Mouse (Mus musculus) 3134 (cell line): ENCODE data around the gene Ptprd.

Experiments
- DNase-seq: peaks from one replicate; pipeline ENCODE4 v3.0.0-alpha.2; 2011; ENCODE audit warnings: low spot score; ENCODE audit not compliant: insufficient read length; ENCODE audit errors: extremely low read depth

Ptprd gene

DNA sequence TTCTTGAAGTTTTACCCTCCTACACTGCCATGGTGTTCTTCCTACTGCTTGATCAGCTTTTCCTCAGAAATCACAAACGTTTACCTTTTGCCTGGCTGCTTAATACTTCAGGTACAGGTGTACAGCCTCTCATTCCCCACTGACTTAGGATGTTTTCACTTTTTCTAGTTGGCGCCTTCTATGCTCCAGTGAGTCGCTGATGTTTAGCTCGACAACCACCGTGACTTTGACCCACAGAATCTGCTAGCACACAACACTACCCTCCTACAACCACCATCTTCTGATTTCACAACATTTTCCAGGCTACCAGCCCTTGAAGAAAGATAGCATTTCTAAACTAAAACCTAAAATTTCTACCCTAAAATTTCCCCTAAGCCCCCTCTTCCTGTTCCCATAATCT, 1794.1 kb downstream of the Ptprd start:
- DNase-seq = no peak

DNA sequence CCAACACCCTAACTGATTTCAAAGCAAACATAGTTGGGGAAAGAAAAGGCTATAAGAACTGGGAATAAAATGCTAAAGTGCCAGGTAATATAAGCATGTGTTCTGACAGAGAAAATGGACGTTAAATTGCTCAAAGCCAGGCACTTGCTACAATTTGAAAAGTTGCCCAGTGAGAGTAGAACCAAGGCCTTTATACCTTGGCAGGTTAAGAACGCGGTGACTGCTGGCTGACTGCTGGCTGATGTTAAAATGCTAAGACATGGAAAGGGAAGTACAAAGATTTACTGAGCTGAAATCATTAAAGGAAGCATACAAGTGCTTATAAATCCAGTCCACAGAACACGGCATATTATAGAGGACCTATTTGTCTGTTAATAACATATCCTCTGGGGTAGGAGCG, 1796.1 kb downstream of the Ptprd start:
- no peak for DNase-seq

DNA sequence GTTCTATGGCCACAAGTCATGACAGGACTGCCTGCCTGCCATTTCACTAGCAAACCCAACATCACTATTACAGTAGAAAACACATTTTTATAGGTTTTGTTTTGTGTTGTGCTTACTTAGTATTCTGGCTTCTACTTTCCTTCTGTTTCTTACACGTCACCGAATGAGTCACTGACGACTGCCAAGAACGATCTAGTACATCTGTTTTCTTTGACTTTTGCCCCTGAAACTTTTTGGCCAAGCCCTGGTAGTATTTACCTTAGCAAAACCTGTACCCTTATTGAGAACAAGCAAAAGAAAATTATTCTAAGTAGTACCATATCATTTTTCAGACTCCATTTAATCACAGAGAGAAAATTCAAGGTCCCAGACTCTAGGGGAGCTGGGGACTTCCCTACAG, 1797.2 kb downstream of the Ptprd start:
- DNase-seq = no peak

DNA sequence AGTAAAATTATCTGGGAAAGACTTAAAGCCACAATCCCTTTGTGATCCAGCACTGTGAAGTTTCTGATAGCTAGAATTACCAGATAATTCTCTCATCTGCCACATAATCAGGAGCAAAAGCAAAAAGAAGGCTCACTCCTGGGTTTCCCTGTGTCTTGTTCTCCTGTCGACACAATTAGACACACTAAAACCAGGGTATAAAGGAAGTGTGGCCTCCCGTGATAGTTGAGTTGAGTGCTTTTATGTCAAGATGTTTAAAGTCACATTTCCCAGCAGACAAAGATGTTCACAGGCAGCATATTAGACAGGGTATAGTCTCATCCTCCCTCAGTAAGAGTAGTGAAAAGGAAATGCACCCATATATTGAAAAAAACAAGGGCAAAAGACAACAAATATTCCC, 1801.7 kb downstream of the Ptprd start:
- DNase-seq = no peak

DNA sequence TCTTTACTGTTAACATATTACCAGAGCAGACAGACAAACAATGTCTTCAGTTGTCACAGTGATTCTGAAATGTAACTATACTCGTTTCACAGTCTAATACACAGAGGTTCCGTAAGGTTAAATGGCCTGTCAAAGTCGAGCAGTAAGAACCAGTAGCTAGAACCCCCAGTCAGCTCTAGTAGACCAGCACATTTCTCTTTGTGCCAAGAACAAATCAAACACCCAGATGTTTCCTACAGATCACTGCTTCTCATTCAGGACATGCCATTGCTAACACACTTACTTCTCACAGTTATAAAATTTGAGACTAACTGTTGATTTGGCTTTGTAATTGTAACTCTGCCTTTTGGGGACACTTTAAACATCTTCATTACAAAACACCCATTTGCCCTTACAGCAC, 1802.6 kb downstream of the Ptprd start:
- DNase-seq = no peak

DNA sequence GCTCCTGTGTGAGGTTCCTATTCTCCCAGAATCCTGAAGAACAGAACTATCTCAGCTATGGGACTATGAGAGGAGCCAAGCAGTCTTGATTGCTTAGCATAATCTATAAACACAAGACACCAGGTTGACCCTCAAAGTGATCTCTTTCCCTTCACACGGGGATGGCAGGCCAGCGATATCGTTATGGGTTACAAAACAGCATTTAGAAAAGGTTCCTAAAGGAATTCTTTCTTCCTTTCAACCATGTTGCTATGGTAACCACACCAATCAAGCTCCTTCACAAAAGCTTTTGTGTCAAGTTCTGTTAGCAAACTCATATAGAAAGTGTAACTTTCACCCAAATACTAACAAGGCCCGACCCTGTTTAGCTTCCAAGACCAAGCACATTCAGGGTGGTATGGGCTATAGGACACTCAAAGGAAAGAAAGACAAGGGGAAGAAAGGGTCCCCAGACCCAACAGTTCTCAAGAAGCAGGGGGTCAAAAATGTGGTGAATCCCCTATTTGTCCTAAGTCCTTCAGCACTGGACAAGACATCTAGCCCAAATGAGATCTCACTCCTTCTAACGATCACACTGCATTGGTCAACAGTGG, 1805.8 kb downstream of the Ptprd start:
- no peak for DNase-seq

DNA sequence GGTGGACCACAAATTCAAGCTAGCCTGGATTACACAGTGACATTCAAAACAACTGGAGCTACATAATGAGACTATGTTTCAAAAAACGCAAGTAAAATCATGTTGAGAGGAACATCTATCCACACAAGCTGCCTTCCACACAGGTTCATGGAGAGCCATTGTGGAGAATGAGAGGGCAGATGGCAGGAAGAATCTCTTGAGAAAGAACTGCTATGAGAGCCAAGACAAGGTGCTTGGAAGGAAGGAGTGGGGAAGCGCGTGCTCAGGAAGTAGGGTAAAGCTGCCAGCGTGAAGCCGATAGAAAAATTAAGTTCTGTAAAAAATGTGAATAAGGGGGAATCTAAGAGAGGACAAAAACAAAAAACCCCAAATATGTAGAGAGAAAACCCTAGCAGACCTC, 1808.5 kb downstream of the Ptprd start:
- DNase-seq = no peak

DNA sequence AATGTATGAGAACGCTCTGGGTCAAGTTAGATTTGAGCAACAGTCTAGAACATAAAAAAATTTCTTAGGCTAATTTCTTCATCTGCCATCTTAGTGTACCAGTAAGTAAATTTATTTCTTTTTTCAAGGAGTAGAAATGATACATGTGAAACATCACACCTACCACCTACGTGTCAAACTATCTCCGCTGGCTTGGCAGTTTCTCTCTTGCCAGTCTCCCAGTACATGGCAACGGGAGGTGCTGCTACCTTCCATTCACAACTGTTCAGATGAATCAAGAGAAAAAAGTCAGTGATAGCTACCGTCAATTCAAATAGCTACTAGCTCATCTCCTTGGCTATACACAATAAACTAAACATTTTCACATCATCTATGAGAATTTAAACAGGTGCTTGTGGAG, 1823.9 kb downstream of the Ptprd start:
- no peak for DNase-seq

DNA sequence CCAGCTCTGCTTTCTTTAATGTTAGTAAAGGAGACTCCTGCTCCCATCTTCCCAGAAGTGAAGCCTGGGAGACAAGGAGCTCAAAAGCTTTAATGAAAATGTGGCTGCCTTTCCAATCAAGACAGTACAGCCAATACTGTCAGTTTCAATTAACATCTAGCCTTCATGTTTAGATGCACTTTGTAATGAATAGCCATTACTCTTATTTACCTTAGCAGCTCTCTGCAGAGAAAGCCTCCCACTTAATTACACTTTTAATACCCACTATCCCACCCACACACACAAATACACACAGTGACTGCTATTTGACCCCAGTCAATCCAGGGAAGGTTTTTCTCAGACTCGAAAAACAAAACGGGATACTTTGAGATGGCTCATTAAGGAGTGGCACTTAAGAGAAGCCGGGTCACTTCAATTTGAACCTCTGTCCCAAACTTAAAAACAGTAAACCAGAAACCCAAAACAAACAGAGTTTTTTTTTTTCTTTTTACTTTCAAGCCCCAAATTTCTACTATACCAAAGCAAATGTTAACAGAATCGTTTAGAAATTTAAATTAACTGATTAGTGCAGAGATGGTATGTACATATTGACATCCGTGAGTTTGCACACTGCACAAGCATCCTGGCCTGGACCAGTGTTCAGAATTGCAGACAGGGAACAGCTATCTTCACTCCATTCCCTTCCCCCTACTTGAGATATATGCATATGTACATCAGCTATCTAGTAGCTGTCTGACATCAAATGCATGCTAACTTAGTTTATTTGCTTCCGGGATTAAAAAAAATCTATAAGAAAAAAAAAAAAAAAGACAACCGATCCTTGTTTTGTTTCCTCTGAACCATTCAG, 1824.6 kb downstream of the Ptprd start:
- DNase-seq = no peak

DNA sequence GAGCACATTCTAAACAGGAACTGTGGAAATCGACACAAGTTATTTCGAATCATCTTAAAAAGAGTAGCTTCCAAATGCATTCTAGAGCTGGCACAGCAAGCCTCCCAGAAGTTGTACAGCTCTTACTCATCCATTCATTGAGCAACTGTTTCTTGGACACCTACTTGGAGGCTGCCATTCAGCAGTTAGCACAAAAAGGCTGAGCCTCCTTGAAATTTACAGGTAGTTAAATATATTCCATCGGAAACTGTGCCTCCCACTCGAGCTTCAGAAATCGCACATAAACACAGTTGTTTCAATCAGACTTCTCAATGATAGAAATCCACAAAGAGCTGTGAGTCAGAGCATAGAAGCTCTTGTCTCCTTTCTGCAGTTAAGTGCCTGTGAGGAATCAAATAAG, 1825.9 kb downstream of the Ptprd start:
- DNase-seq = no peak

DNA sequence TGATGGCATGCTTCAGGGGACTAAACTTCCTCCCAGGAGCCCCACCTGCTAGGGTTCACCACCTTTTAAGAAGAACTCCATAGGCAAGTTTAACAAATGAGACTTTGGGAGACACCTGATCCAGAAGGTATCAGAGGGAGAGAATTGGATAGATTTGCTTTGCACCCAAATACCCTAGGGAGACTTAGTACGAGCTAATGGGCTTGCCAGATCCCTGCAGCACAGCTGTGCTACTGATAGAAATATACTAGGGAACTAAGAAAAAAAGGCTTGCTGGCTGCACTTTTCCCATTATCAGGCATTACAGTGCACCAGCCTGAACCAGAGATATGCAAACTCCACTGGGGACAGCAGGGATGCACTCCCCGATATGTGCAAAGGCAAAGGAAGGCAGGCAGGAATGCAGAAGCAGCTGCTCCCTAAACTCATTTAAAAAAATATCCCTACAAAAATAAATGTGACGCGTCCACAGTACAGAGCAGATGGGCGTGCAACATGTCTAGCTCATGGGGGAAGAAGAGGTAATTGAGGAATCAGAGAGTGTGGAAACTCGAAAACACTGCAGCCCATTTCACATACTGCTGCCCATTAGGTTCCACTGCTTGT, 1831.3 kb downstream of the Ptprd start:
- DNase-seq = no peak

DNA sequence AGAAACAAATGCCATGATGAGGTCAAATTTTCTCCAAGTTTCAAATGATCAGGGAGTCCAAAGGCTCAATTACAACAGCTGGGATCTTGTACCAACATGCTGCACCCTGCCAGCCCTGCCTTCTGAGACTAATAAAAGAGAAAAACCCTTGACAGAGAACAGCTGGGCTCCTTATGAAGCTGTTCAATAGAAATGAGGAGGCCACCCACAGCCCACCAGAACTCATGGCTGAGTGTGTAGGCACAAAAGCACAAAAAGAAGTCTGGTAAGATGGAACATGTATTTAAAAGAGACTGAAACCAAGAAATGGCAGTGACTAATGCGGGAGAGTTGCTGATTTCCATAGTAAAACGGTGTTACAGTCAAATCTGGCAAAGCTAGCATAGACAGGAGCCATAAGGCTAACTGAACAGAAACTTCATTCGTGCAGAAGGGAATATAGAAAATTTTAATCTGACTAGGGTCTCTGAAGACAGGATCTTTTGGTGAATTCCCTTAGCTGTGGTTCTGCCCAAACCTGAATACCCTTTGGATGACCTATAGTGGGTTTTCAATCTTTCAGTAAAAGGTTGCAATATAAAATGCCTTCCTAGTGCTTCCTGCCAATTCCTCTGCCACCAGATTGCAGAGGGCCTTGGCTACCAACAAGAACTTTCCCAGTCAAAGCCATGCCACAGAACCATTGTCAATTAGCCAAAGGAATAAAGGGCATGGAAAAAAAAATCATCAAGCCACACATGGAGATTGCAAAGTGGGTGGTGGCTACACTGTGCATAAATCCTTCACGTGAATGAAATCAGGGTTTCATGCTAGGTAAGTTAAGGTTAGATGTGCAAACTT, 1841.5 kb downstream of the Ptprd start:
- DNase-seq = no peak

DNA sequence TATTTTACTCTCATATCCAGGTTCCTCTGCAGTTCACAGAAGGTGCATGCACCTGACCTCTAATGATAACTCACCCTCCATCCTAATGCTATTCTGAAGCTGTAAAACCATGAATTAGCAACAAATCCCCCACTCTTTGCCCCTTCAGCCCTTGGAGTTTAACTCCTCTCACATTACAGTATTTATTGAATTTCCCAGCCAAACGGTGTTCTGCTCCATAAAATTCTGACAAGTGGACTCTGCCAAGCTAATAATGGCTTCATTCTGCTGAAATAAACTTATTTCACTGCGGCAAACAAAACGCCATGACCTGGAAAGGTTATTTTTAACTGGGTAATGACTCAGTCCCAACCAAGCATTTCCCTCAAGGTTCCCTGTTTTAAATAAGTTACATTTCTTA, 1842.7 kb downstream of the Ptprd start:
- DNase-seq = no peak

DNA sequence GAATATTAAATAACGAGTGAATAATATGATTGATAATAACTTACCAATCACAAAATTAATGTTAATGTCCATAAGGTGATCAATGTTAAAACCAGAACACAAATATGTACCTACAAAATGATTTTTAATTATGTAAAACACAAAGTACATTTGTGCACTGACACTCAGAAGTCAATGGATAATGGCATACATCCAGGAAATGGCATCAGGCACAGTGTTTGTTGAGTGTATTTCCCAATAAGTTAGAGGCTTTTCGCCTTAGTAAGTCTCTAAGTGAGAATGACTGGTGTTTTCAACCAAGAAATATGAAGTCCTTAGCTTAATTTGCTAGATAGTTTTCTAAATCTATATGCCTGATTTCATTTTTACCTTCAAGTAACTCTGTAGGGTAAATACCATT, 1843.5 kb downstream of the Ptprd start:
- DNase-seq = no peak

DNA sequence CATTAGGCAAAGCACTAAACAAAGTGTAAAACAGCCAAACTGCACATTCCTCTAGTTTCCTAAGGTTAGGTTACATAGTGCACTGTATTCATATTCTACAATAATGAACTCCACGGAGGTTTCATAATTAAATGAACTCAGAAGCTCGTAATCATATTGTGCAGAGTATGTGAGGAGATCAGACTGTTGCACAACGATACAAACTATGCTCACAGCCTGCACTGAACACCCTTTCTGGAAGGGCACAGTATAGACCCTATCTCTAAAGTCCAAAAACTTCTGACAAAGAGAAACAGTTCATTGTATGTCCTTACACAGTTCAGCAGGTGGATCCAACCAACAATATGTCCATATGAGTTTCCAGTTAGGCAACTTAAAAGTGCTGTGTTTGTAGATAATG, 1844.5 kb downstream of the Ptprd start:
- no peak for DNase-seq

DNA sequence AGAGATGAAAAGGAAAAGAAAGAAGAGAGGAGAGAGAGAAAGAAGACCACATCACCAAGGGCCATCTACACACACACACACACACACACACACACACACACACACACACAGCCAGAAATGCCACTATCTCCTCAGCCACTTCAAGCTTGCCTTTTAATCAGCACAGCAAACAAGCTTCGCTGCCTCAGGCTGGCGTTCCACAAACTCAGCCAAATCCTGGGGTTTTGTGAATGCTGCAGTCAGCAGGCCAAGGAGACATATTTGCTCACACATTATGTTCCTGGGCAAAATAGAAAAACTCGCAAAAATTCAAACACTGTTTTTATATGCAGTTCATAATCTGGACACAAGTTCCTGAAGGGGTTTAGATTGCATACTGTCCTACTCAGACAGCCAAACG, 1845.9 kb downstream of the Ptprd start:
- no peak for DNase-seq

DNA sequence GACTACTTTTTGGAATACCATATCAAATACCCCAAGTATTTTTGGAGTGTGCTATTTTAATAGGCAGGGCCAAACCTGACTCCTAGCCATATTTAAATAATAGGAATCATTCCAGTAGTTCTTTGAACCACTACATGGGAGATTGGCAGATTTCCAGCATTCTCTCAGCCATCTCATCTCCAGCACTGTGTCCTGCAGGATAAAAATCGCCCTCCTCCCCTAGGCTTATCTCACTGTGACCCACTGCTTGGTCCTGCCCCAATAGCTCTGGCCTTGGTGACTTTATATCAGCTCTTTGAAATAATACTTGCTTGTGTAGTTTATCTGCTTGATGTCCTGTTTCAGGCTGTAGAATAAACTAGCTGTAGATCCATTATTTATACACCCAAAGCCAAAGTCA, 1850.2 kb downstream of the Ptprd start:
- no peak for DNase-seq

DNA sequence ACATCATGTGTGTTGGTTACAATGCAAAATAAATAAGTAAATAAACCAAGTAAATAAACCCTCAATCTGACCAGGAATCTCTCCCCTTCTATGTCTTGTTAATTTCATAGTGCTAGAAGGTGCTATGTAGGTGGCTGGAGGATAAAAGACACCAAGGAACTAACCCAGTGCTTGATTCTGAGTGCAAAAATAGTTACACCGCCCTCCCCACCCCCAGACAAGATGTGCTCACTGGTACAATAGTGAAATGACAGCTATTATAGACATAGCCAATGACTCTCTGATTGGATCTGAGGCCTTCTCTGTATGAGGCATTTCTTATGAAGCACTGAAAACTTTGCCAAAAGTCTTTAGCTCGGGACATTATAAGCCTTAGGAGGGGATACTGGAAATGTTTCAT, 1857.6 kb downstream of the Ptprd start:
- no peak for DNase-seq

DNA sequence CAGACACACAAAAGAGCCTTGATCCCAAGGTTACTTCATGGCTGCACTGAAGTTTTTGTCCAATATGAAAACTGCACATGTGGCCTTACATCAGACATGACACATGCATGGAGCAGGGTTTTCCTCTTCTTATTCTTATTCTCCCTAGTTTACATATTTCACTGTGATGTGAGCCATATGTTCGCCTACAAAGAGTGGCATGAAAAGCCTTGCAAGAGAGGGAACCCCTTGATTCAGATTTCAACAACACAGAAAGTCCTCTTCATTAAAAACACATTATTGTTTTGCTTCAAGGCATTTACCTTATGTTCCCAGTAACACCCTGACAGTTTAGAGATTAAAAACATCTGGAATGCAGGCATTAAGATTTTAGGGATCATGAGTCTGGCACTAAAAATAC, 1859.3 kb downstream of the Ptprd start:
- no peak for DNase-seq

DNA sequence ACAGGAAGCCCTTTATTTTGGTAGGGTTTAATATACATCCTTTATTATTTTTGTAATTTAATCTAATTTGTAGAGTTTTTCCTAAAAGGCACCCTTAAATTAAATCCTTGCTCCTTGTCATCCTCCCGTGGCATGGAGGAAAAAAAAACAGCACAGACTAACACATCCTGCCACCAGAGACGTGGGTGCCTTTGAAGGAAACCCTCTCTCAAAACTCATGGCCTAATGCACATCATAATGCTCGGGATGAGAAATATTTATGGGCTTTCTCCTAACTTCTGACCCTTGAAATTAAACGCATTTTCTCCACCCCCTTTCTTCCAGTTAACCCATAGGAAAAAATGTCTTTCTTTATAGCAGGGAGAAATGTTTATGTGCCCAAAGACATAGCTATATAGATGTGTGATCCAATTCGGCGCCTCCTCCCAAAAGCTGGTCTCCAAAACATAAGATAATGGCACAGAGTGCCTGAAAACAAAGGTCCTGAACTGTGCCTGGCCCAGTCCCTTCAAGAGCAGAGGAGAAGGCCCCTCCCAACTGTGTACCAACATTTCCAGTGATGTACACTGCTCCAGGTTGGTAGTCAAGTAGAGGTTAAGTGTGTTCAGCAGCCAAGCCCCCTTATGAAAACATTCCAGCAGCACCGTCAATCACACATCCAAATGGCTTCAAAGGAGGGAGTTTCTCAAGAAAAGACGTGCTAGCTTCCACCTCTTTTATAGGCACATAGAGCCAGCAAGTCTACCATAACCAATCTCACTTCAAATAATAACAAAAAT, 1860.4 kb downstream of the Ptprd start:
- no peak for DNase-seq
